Mouse (Mus musculus) gastrocnemius, postnatal 10 days (tissue): ENCODE data around the gene Cbx5. TPM values are rescaled to one million over a fixed set of nuclear protein-coding genes. Genes with fewer than 3 reads are reported as not detected.
"Not testable (repeated sequence)": the region's sequence is repeated elsewhere in the genome, so short reads cannot be mapped to it uniquely, and the experiment has no call there.

Source experiments
- DNase-seq: peaks from one replicate; pipeline ENCODE4 v3.0.0; 2021; ENCODE audit warnings: mixed read lengths
- long read RNA-seq, 2 experiments: library from polyadenylated mRNA; stranded (forward); transcript quantifications; one replicate each; pipeline ENCODE4 v2.0.0; 2021
- total RNA-seq, 2 experiments: library from RNA; stranded (reverse); gene quantifications; 2 replicates each; pipeline ENCODE4 v1.2.3; 2021

Gene Cbx5
- total RNA-seq: 10 to 100 TPM; 49.9 to 61.2 TPM
- long read RNA-seq, experiment 1, full-length matches to known transcripts: 21 of 35 reads
- long read RNA-seq, experiment 1, partial matches to known transcripts: 2 of 35 reads
- long read RNA-seq, experiment 1, other reads (novel, unspliced or antisense): 12 of 35 reads
- long read RNA-seq, experiment 2, full-length matches to known transcripts: 10 of 25 reads
- long read RNA-seq, experiment 2, partial matches to known transcripts: 4 of 25 reads
- long read RNA-seq, experiment 2, other reads (novel, unspliced or antisense): 11 of 25 reads

DNA sequence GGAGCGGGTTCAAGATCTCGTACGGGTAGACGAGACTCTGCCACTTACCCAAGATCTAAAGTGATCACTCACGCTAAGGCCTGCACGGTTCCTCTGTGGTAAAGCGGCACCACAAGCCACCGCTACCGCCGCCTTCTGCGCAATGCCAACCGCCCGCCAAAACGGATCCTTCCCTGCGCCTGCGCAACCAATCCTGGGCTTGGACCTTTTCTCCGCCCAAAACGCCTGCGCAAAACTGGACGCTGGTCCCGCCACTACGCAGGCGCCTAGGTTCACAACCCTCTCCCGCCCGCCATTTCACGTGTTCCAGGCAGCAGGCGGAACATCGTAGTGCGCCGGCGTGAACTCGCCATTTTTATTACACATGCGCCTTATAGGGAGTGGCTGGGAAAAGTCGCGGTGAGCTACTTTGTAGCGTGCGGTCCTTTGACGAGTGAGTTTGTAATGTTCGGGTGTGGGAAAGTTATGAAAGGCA lies at the start of gene Cbx5:
Cbx5 (minus strand) TSS at position 132 of the 475 bp plus-strand sequence.
- peak; percentile 95 for DNase-seq

DNA sequence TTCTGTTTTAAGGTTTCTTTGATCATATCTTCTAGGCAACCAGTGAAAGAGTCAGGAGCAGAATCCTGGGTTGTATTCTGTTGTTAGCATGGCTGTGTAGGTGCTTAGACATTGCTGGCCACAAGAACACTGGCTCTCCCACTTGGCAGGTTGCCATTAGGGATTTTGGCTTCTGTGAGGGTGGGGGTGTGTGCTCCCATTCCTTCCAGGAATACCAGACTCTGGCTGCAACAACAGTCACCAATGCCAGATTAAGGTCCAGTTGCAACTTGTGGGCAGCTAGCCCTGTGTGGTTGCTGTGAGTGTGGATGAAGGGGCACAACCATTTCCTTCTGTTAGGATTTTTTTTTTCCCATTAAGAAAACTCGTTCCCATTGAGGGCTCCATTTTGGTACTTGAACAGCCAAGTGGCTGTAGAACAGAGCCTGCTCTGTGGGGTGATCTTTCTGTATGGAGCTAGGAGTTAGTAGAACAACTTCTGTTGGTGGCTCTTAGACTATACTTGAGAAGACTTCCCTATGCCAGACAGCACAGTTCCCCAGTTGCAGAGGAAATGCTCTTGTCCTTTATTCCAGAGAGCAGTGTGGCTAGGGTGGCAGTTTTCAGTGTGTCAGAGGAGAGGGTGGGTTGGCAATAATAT lies 46.3 kb upstream of the Cbx5 start:
- peak; percentile 58 for DNase-seq

DNA sequence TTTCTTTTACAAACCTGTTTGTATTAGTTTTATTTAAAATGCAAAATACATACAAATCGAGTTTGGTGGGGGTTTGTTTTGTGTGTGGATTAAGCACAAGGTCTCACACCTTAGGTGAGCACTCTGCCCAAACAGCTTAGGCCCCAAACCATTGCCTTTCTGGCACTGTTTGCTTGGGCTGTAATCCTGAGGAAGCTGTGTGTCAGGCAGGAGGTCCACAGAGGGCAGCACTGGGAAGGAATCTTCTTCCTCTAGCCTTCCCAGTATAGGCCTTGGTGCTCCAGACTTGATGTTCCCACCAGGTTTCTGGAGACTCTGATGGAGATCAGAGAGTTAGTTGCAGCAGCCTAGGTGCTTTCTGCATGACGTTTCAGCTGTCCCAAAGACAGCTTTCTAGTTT lies 45.0 kb upstream of the Cbx5 start:
- DNase-seq: no peak

DNA sequence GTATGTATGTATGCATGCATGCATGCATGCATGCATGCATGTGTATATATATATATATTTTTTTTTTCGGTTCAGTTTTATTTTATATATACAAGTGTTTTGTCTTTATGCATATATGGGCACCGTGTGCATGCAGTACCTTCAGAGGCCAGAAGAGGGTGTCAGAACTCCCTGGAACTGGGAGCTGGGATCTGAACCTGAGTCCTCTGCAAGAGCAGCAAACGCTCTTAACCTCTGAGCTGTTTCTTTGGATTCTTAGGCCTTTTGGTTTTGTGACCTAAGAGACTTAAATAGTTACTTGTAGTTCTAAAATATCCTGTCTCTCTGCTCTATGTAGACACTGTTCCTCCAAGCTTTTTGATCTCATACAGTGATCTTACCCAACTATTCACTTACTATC lies 44.5 kb upstream of the Cbx5 start:
- peak; percentile 50 for DNase-seq

DNA sequence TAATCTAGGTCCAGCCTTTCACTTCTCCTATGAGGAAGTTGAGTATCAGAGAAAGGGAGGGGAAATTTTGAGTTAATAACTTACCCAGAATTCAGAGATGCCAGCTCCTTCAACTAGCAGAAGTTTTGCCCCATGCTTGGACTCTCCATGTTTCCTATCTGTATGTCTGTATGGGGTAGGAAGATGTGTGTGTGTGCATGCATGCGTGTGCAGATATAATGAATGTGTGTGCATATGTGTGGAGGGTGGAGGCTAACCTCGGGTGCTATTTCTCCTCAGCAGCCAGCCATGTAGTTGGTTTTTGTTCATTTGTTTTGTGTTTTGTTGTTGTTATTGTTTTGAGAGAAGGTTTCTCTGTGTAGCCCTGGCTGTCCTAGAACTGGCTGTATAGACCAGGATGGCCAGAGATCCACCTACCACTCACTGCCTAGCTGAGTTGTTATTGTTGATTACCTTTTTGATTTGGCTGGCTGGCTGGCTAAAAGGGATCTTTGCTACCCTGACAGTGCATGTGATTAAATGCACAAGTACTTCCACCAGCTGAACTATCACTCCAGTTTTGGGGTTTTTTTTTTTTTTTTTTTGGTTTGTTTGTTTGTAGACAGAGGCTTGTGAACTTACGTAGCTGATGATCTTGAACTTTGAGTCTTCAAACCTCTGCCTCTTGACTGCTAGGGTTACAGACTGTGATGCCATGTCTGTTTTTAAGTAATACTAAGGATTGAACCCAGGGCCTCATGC lies 42.0 kb upstream of the Cbx5 start:
- no peak for DNase-seq

DNA sequence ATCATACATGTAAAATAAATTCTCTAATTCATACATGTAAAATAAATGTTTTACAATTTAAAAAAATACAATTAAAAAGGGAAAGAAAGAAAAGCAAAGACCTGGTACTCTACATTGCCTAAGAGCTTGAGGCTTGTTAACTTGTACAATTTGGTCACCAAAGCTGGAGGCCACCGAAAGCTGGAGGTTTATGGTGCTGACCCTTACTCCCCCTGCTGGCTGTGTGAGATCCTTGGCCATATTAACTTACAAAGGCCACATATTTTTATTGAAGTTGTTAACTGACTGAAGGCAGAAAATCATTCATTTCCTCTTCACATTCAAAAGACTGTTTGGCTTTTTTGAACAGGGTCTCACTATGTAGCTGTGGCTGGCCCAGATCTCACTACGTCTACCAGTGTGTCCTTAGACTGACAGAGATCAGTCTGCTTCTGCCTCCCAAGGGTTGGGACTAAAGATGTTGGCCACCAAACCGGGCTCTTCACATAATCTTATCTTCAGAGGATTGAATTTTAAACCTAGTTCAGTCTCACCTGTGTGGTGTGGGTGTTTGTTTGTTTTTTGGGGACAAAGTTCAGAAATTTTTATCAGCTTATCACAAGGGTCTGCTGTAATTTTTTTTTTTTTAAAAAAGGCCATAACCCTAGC lies 41.3 kb upstream of the Cbx5 start:
- DNase-seq: no peak

DNA sequence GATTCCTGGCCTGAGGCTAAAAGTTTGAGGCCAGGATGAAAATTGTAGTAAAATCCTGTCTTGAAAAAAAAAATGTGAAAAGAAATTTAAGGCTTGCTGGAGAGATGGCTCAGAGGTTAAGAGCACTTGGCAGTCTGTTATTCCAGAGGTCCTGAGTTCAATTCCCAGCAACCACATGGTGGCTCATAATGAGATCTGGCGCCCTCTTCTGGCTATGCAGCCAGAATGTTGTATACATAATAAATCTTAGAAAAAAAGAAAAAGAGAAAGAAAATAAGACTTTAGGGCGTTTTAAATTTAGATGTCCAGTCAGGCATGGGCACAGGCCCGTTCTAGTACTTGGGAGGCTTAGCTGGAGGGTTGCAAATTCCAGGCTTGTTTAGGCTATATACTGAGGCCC lies 40.1 kb upstream of the Cbx5 start:
- DNase-seq: peak; percentile 27

DNA sequence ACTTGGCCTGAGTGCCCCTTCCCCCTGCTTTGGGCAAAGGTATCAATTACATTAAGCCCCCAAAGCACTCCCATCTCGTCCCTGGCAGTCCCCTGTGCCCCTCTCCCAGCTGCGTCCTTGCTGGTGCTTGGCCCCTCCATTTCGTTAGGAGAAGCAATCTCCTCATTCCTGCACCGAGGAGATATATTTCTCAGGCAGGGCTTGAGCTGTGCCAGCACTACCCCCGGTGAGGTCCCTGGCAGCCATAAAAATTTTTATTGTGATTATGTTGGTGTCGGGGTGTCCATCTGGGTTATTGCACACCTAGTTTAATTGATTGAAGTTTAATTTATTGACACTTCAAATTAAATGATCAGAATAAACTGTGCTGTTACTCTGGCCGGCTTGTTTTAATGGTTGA lies 38.3 kb upstream of the Cbx5 start:
- DNase-seq: no peak

DNA sequence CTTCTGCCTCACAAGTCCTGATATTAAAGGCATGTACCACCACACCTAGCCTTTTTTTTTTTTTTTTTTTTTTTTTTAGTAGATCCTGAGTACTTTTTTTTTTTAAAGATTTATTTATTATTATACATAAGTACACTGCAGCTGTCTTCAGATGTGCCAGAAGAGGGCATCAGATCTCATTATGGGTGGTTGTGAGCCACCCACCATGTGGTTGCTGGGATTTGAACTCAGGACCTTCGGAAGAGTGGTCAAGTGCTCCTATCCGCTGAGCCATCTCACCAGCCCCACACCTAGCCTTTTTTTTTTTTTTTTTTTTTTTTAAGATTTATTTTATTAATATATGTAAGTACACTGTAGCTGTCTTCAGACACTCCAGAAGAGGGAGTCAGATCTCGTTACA lies 36.3 kb upstream of the Cbx5 start:
- not testable (repeated sequence) for DNase-seq

DNA sequence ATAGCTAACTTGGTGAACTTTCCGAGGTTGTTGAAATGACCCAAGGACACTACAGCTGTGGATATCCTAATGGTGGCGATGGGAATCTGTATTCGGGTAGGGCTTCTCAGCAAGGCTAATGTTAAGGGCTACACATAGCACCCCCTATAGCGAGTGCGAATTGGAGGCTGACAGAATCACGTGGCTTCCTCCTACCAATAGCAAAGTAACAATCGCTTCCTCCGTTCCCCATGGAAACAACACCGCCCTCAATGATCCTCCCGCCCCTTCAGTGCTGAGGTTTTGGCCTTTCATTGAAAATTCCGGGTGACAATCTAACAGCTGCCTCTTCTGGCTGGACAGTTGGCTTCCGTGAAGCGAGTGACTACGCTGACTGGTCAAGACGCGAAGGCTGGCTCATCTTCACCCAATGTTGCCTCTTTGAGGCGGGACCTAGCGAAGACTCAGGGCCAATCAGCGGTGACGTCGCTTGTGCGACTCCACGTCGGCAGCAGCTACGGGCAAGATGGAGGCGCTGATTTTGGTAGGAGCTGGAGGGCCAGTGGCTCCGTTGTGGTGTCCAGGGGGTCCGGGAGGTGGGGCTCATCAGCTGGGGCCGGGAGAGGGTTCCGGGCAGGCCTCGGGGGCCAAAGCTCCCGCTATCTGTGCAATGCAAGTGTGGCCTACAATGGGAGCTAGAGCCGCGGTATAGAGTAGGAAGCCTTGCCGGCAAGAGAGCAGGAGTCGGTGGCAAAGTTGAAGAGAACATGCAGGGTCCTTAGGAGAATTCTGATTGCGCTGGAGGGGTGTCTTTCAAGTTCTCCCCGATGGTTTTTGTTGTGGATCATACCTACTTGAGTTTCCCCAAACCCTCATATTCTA lies 33.0 kb upstream of the Cbx5 start, which contains the start of gene Copz1:
Copz1 (plus strand) TSS at position 296 of the 861 bp plus-strand sequence.
- DNase-seq: peak; percentile 89

DNA sequence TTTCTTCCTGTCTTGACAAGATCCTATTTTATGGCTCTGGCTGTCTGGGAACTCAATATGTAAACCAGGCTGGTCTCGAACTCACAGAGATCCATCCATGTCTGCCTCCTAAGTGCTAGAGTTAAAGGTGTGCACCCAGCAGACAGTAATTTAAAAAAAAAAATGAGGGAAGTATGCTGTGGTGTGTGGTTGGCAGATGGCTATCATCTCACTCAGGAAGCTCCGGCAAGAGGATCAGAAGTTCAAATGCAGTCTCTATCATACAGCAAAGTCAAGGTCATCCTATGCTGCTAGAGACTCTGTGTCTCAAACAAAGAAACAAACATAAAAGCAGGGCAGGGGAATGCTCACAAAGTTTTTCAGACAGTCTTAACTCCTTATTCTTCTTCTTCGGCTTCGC lies 29.3 kb upstream of the Cbx5 start:
- DNase-seq: no peak

DNA sequence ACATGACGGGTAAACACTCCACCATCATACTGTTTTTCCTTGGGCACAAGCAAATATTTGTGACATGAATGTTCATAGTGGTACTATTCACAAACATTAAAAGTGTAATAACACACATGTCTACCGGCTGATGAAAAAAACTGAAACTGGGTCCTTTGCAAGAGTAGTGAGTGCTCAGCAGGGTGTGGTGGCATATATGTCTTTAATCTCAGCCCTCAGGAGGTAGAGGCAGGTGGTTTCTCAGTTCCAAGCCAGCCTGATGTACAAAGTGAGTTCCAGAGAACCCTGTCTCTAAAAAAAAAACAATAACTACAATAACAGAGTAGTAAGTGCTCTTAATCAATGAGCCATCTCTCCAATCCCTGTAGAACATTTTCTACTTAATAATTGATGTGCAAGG lies 25.2 kb upstream of the Cbx5 start:
- no peak for DNase-seq

DNA sequence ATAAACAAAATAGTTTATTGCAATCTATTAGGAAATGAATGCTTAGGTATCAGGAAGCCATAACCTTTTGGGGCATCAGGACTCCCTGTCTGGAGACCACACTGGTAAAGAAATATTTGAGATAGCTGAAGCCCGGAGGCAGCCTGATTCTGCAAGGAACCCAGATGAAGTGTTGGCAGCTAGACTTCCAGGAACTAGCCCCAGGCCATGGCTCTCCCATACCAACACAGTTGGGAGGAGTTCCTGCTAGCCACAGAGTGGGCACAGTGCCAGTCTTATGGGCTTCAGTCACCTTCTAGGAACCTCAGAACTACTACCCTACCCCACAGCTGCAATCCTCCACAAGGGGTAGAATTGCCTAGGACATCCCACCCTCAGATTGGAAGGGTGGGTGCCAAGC lies 20.4 kb upstream of the Cbx5 start:
- DNase-seq: no peak

DNA sequence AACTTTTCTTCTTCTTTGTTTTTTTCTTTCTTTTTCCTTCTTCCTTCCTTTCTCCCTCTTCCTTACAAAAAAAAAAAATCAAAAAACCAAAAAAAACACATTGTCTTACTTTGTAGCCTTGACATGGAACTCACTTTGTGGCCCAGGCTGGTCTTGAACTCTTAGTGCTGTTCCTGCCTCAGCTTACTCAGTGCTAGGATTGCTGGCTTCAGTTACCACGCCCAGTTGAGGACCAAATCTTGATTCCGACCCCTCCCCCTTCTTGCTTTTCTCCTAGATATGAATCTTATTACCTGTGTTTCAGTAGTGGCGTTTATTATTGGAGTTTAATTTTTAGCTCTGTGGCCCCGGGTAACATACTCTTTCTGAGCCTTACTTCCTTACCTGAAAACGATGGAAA lies 19.5 kb upstream of the Cbx5 start:
- DNase-seq: no peak

DNA sequence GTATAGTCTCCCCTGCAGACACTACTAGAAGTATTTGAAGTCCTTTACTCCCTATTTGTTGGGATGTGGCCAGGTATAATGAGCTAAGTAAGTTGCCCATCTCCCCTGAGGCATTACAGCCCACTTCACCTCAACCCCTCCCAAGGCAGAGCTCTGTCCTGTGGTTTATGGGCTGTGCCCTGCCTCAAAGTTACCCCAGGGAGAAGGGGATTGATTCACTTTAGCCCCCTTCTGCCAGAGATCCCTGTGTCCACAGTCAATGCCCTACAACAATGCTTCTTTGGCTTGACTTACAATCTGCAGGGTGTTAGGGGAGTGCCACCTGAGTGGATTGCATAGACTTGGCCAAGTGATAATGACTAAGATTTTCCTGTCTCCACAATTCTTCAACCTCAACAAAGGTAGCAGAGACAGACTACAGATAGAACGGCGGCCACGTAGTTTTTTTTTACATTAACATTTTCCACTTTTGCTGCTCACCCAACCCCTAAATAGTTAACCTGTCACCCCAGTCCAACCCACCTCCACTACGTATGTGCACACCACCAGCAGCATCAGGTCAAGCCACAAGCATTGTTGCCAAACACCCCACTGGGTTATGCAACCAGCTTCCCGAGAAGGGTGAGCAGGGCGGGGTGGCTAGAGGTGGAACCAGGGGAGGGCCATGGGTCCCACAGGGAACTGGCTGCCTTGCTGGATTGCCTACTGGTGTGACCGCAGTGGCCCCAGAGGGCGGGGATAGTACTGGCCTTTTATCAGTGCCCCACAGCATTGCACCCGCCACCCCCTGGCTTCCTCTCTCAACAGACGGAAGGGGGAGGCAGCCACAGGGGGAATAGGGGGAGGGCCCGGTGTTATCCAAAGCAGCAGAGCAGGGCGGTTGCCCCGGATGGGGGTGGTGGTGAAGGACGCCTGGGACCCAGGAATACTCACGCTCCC lies 18.4 kb upstream of the Cbx5 start, which contains the start of gene Nfe2:
Nfe2 (minus strand) TSS at position 614 of the 939 bp plus-strand sequence.
- DNase-seq: peak; percentile 12

DNA sequence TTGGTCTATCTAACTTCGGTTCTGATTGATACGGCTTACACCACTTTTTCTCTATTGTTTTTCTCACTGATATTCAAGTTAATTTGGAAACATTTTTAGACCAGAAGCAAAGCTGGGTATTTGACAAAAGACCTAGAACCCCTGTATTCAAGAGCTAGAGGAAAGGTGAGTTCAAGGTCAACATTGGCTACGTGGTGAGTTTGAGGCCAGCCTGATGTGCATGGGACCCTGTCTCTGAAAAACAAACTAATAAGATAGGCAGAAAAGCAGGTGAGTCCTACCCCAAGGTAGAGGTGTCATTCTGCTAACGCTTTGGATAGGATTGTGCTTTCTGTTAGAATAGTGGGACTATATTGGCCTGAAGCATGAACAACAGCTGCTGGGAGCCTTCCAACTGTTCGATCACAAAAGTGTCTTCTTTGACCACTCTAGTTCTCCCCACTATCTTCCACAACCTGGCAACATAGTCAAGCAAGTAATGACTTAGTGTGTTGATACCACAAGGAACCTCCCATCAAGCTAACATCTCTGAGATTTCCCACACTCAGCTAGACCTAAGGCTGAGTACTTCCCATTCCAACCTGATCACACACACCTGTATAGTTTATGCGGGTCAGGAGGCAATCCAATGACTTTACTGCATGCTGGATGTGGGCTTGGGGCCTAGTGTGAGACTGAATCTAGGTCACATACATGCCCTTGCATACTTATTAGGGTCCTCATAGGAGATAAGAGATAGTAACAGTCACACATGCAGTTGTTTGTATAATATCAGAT lies 16.8 kb upstream of the Cbx5 start:
- no peak for DNase-seq

DNA sequence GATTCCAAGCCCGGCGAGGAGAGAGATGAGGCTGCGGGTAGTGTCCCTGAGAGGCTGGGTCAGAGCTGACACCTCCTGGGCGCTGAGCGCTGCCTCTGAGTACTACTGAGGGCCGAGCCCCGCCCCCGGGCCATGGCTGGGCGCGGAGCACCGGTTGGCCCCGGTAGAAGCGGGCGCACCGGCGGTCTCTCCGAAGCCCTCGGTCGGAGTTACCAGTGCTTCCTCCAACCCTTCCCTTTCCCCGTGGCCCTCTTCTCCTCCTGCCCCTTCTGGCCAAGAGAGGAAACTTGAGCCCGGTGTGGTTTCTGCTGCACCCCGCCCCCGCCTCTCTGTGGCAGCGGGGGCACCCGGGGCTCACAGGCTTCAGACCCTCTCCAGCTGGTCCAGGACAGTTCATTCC lies 15.6 kb upstream of the Cbx5 start:
- peak; percentile 31 for DNase-seq

DNA sequence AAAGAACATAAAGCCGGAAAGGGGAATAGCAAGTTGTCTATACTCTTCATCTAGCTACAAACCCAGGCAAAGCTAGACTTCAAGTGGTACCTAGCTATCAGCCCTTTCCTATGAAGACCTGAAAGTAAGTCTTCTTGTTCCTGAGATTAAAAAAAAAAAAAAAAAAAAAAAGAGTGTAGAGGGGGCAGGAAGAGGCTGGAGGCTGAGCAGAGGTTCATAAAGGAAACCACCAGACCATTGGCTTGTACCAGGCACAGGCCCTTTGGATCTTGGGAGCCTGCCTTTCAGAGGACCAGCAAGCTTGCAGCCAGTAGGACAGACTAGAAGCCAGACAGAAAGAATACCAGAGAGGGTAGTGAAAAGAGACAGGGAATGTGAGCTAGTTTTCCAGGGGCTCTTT lies 13.7 kb upstream of the Cbx5 start:
- DNase-seq: no peak

DNA sequence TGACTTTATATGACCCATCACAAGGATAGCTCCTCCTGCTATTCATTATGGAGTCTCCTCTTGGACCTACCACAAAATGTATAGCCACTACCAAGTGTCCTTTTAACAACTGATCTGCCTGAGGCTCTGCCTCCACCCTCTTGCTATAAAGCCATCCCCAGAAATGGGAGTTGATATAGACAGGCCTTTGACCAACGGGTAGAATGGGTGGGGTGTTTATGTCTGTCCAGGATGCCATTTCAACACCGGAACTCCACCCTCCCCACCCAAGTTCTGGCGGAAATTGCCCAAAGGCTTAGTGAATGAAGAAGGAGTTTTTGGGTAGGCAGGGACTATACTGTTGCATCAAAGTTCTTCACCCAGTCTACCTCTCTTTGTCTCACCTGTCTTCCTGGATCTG lies 13.0 kb upstream of the Cbx5 start:
- no peak for DNase-seq

DNA sequence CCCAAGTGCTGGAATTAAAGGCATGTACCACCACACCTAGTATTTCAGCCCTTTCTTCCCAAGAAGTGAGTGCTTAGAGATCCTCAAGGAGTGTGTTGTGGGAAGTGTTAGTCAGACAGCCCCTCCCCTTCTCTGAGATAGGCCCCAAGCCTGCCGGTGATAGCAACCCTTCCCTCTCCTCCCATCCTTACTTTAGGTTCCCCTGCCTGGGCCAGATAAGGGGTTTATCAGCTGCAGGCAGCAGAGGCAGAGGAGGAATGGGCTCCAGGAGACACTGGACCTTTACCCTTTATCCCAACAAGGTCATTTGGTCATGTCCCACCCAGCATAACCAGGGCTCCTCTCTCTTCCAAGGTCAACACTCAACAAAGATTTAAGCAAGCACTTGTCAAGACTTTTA lies 12.0 kb upstream of the Cbx5 start:
- DNase-seq: no peak
